In genomic region chr14:67179549-67179948, GRCm38 (mm10) we compare ENCODE assay signal across 21 mouse cellular contexts.
DNase-seq lines count a peak whose midpoint lies in the region; ATAC-seq and TF ChIP-seq lines count a peak whose summit lies in the region.
"Had no signal": no experiment of that assay in that cellular context is flagged by ENCODE, and none has a peak within 500 bp of the region (broad histone marks: within the 10 kb centered on the region; RNA-seq: fewer than 3 reads in every experiment).

No protein-coding gene starts in this region.

- no peaks in the 10 kb centered on the region for H3K36me3 ChIP-seq in forebrain, embryonic 13.5 days (ENCODE audit: poor library complexity, severe bottlenecking)
- no peaks in the 10 kb centered on the region for H3K36me3 ChIP-seq in forebrain, embryonic 11.5 days (ENCODE audit: control insufficient read depth, insufficient read depth, low read length)
- H3K36me3 ChIP-seq in hindbrain, embryonic 15.5 days = no peaks in the 10 kb centered on the region
- no peaks in the 10 kb centered on the region for H3K36me3 ChIP-seq in midbrain, postnatal 0 days (ENCODE audit: insufficient read depth, low read length)
- H3K36me3 ChIP-seq: embryonic facial prominence, embryonic 10.5 days; heart, embryonic 13.5 days; limb, embryonic 12.5 days had no signal

- no peak for TF ChIP-seq CTCF in midbrain, postnatal 0 days (IDR thresholded peaks at IDR 0.05)
- no peak for TF ChIP-seq CTCF in layer of hippocampus, adult 2 months (conservative IDR thresholded peaks at IDR 0.05)

- no peak overlapping the region for H3K27ac ChIP-seq in forebrain, embryonic 13.5 days
- H3K27ac ChIP-seq in forebrain, embryonic 11.5 days (ENCODE audit: low read depth, low read length) = no peak overlapping the region
- H3K27ac ChIP-seq in hindbrain, embryonic 15.5 days (replicated peaks) = no peak overlapping the region
- no peak overlapping the region for H3K27ac ChIP-seq in midbrain, postnatal 0 days (ENCODE audit: low read depth, low read length)
- H3K27ac ChIP-seq in layer of hippocampus, adult 2 months = no peak overlapping the region
- H3K27ac ChIP-seq: embryonic facial prominence, embryonic 10.5 days; heart, embryonic 13.5 days; kidney, postnatal 0 days; left cerebral cortex, adult 2 months; limb, embryonic 12.5 days; liver, embryonic 14.5 days had no signal

- H3K9ac ChIP-seq in forebrain, embryonic 13.5 days = no peak overlapping the region
- H3K9ac ChIP-seq in forebrain, embryonic 11.5 days (ENCODE audit: low read length) = no peak overlapping the region
- H3K9ac ChIP-seq in hindbrain, embryonic 15.5 days = no peak overlapping the region
- no peak overlapping the region for H3K9ac ChIP-seq in midbrain, postnatal 0 days (replicated peaks; ENCODE audit: low read length, poor library complexity, severe bottlenecking)
- H3K9ac ChIP-seq: heart, embryonic 13.5 days; limb, embryonic 12.5 days; liver, embryonic 14.5 days had no signal

- no peaks in the 10 kb centered on the region for H3K27me3 ChIP-seq in forebrain, embryonic 13.5 days
- no peaks in the 10 kb centered on the region for H3K27me3 ChIP-seq in forebrain, embryonic 11.5 days (ENCODE audit: control insufficient read depth, insufficient read depth, low read length)
- H3K27me3 ChIP-seq in hindbrain, embryonic 15.5 days = no peaks in the 10 kb centered on the region
- H3K27me3 ChIP-seq in midbrain, postnatal 0 days (ENCODE audit: insufficient read depth, low read length) = no peaks in the 10 kb centered on the region
- H3K27me3 ChIP-seq: limb, embryonic 12.5 days had no signal

- ATAC-seq in forebrain, embryonic 13.5 days = peak; percentile 88
- no peak for ATAC-seq in forebrain, embryonic 11.5 days (replicated peaks; ENCODE audit: low FRiP score)
- ATAC-seq in hindbrain, embryonic 15.5 days (ENCODE audit: low FRiP score, low read depth) = peak; percentile 80
- ATAC-seq in midbrain, postnatal 0 days (ENCODE audit: low FRiP score) = peak; percentile 56; the same call in 1 of the 2 replicates
- ATAC-seq: intestine, postnatal 0 days had no signal

- no peak overlapping the region for H3K4me3 ChIP-seq in forebrain, embryonic 13.5 days
- no peak overlapping the region for H3K4me3 ChIP-seq in forebrain, embryonic 11.5 days (ENCODE audit: low read depth, low read length)
- H3K4me3 ChIP-seq in hindbrain, embryonic 15.5 days = no peak overlapping the region
- H3K4me3 ChIP-seq in midbrain, postnatal 0 days (ENCODE audit: low read depth, low read length) = no peak overlapping the region
- no peak overlapping the region for H3K4me3 ChIP-seq in layer of hippocampus, adult 2 months
- H3K4me3 ChIP-seq: embryonic facial prominence, embryonic 10.5 days; erythroblast, embryonic 14.5 days; heart, embryonic 13.5 days; left cerebral cortex, adult 2 months; limb, embryonic 12.5 days had no signal

- peaks cover 16% of the 10 kb centered on the region for H3K4me1 ChIP-seq in forebrain, embryonic 13.5 days
- H3K4me1 ChIP-seq in forebrain, embryonic 11.5 days (replicated peaks; ENCODE audit: control insufficient read depth, insufficient read depth, low read length) = no peaks in the 10 kb centered on the region
- H3K4me1 ChIP-seq in hindbrain, embryonic 15.5 days (replicated peaks) = 0 out of 2 replicates have a peak, but pooled peaks cover 2% of the 10 kb centered on the region
- no peaks in the 10 kb centered on the region for H3K4me1 ChIP-seq in midbrain, postnatal 0 days (ENCODE audit: insufficient read depth, low read length)

- H3K4me2 ChIP-seq in forebrain, embryonic 13.5 days = no peak overlapping the region
- no peak overlapping the region for H3K4me2 ChIP-seq in forebrain, embryonic 11.5 days (ENCODE audit: low read depth, low read length, severe bottlenecking)
- H3K4me2 ChIP-seq in hindbrain, embryonic 15.5 days = no peak overlapping the region
- no peak overlapping the region for H3K4me2 ChIP-seq in midbrain, postnatal 0 days (ENCODE audit: low read depth, low read length, poor library complexity, severe bottlenecking)
- H3K4me2 ChIP-seq: heart, embryonic 13.5 days; limb, embryonic 12.5 days had no signal

- no peaks in the 10 kb centered on the region for H3K9me3 ChIP-seq in forebrain, embryonic 13.5 days (replicated peaks)
- H3K9me3 ChIP-seq in forebrain, embryonic 11.5 days (ENCODE audit: control insufficient read depth, low read length) = no peaks in the 10 kb centered on the region
- no peaks in the 10 kb centered on the region for H3K9me3 ChIP-seq in hindbrain, embryonic 15.5 days
- no peaks in the 10 kb centered on the region for H3K9me3 ChIP-seq in midbrain, postnatal 0 days (ENCODE audit: low read length)
- H3K9me3 ChIP-seq: embryonic facial prominence, embryonic 10.5 days; heart, embryonic 13.5 days; limb, embryonic 12.5 days had no signal

- no peak for DNase-seq in forebrain, embryonic 11.5 days (ENCODE audit: low spot score)
- DNase-seq in retina, embryonic 14.5 days (ENCODE audit: low spot score) = peak; percentile 23
- no peak for DNase-seq in retina, postnatal 1 day
- peak; percentile 68 for DNase-seq in midbrain, postnatal 0 days (ENCODE audit: low spot score)
- no peak for DNase-seq in adrenal gland, postnatal 10 days
- no peak for DNase-seq in layer of hippocampus, adult 2 months (ENCODE audit: low spot score in 2 of 2)
- DNase-seq: adrenal gland, postnatal 14 days; B cell, adult 2 months; cerebellum, adult 8-10 months; heart, postnatal 4 days; thymus, postnatal 14 days had no signal

Comparison
In these comparisons a context has a peak if more than half of its experiments do, and no peak if none do; other contexts are left out.
1. DNase-seq: peak in retina, embryonic 14.5 days (single experiment) and midbrain, postnatal 0 days (single experiment); none in forebrain, embryonic 11.5 days (single experiment), retina, postnatal 1 day (single experiment), adrenal gland, postnatal 10 days (single experiment) and layer of hippocampus, adult 2 months (0 of 2).